Mouse (Mus musculus): ENCODE measurements around the gene Phgr1. TPM values are rescaled to one million over a fixed set of nuclear protein-coding genes. Genes with fewer than 3 reads are reported as not detected.

Phgr1 gene
- polyA plus RNA-seq, 1 experiment from 2014 or later, result not detected

GRCm38 (mm10) chr2:118774536-118774935 lies 2.0 kb downstream of the Phgr1 start:
- no peaks in the 10 kb centered on the region for H3K27me3 ChIP-seq
- CTCF ChIA-PET, result no interaction called here
- POLR2A ChIA-PET, result no interaction called here
- ATAC-seq (no peak), DNase-seq (ENCODE audit: low read depth, low spot score) (no peak)
- in situ Hi-C loops (cut with MboI; ENCODE audit: low pct_unique_long_range_greater_than_20kb), result no loop called here
- no peak for TF ChIP-seq CTCF (IDR thresholded peaks at IDR 0.05)

- ATAC-seq, result no peak
- DNase-seq (ENCODE audit: low read depth, low spot score), result no peak
- ChIA-PET CTCF (no interaction called here), POLR2A (interaction anchor here (0.8 kb wide), 1 partner anchor 46 kb away, joined by 3 read pairs; no protein-coding TSS in a partner anchor)
- no peak for TF ChIP-seq CTCF (IDR thresholded peaks at IDR 0.05)
- in situ Hi-C loops (cut with MboI; ENCODE audit: low pct_unique_long_range_greater_than_20kb), result loop anchor here (25.0 kb wide), 1 partner anchor 212 kb away; no protein-coding TSS in a partner anchor
- no peaks in the 10 kb centered on the region for H3K27me3 ChIP-seq
Observed at GRCm38 (mm10) chr2:118775396-118775795, 2.8 kb downstream of the Phgr1 start.

- CTCF ChIA-PET, result no interaction called here
- no peak for ATAC-seq
Observed at GRCm38 (mm10) chr2:118775846-118776245, 3.3 kb downstream of the Phgr1 start.

GRCm38 (mm10) chr2:118776295-118776694 lies 3.7 kb downstream of the Phgr1 start:
- CTCF ChIA-PET, result interaction anchor here (0.8 kb wide), 1 partner anchor 12 kb away, joined by 3 read pairs; no protein-coding TSS in a partner anchor
- ATAC-seq (no peak), DNase-seq (ENCODE audit: low read depth, low spot score) (no peak)
- POLR2A ChIA-PET, result interaction anchor here (0.9 kb wide), 1 partner anchor 82 kb away, joined by 3 read pairs; no protein-coding TSS in a partner anchor
- in situ Hi-C loops (cut with MboI; ENCODE audit: low pct_unique_long_range_greater_than_20kb), result loop anchor here (25.0 kb wide), 1 partner anchor 211 kb away; no protein-coding TSS in a partner anchor
- H3K27me3 ChIP-seq, result no peaks in the 10 kb centered on the region
- TF ChIP-seq CTCF (IDR thresholded peaks at IDR 0.05), result no peak

More at GRCm38 (mm10) chr2:118775846-118776245, 3.3 kb downstream of the Phgr1 start:
- no peak for DNase-seq (ENCODE audit: low read depth, low spot score)
- H3K27me3 ChIP-seq, result no peaks in the 10 kb centered on the region
- POLR2A ChIA-PET, result interaction anchor here (0.9 kb wide), 1 partner anchor 83 kb away, joined by 3 read pairs; no protein-coding TSS in a partner anchor
- no peak for TF ChIP-seq CTCF (IDR thresholded peaks at IDR 0.05)
- in situ Hi-C loops (cut with MboI; ENCODE audit: low pct_unique_long_range_greater_than_20kb), result loop anchor here (25.0 kb wide), 1 partner anchor 211 kb away; no protein-coding TSS in a partner anchor

GRCm38 (mm10) chr2:118778418-118778817 lies 5.8 kb downstream of the Phgr1 start:
- TF ChIP-seq CTCF (IDR thresholded peaks at IDR 0.05), result no peak
- ChIA-PET POLR2A (no interaction called here), CTCF (interaction anchor here (1.5 kb wide), 1 partner anchor 42 kb away, joined by 4 read pairs; no protein-coding TSS in a partner anchor)
- in situ Hi-C loops (cut with MboI; ENCODE audit: low pct_unique_long_range_greater_than_20kb), result loop anchor here (25.0 kb wide), 1 partner anchor 209 kb away; no protein-coding TSS in a partner anchor
- DNase-seq (ENCODE audit: low read depth, low spot score), result no peak
- no peaks in the 10 kb centered on the region for H3K27me3 ChIP-seq
- ATAC-seq, result no peak

GRCm38 (mm10) chr2:118779065-118779464 lies 6.5 kb downstream of the Phgr1 start:
- POLR2A ChIA-PET, result interaction anchor here (1.3 kb wide), 1 partner anchor 15 kb away, joined by 7 read pairs; no protein-coding TSS in a partner anchor
- in situ Hi-C loops (cut with MboI; ENCODE audit: low pct_unique_long_range_greater_than_20kb), result loop anchor here (25.0 kb wide), 1 partner anchor 208 kb away; no protein-coding TSS in a partner anchor
- ATAC-seq, result no peak
- CTCF ChIA-PET, result interaction anchor here (0.8 to 1.7 kb wide), 5 partner anchors 15 to 104 kb away, joined by 3 to 6 read pairs (median 3); no protein-coding TSS in a partner anchor
- DNase-seq (ENCODE audit: low read depth, low spot score), result no peak
- no peak for TF ChIP-seq CTCF (IDR thresholded peaks at IDR 0.05)
- H3K27me3 ChIP-seq, result no peaks in the 10 kb centered on the region

- in situ Hi-C loops (cut with MboI; ENCODE audit: low pct_unique_long_range_greater_than_20kb), result loop anchor here (25.0 kb wide), 1 partner anchor 208 kb away; no protein-coding TSS in a partner anchor
- no peaks in the 10 kb centered on the region for H3K27me3 ChIP-seq
- DNase-seq (ENCODE audit: low read depth, low spot score) (no peak), ATAC-seq (peak; percentile 65)
- ChIA-PET CTCF (interaction anchor here (0.7 to 1.7 kb wide), 6 partner anchors 16 to 142 kb away, joined by 3 to 6 read pairs (median 3); no protein-coding TSS in a partner anchor), POLR2A (interaction anchor here (1.3 kb wide), 1 partner anchor 16 kb away, joined by 7 read pairs; no protein-coding TSS in a partner anchor)
- no peak for TF ChIP-seq CTCF (IDR thresholded peaks at IDR 0.05)
Observed at GRCm38 (mm10) chr2:118779504-118780480, 7.2 kb downstream of the Phgr1 start, which contains the start of gene Disp2. Gene Disp2 (plus strand): TSS chr2:118779719.

GRCm38 (mm10) chr2:118781115-118781514 lies 8.5 kb downstream of the Phgr1 start:
- POLR2A ChIA-PET, result no interaction called here
- CTCF ChIA-PET, result no interaction called here
- in situ Hi-C loops (cut with MboI; ENCODE audit: low pct_unique_long_range_greater_than_20kb), result loop anchor here (25.0 kb wide), 1 partner anchor 206 kb away; no protein-coding TSS in a partner anchor
- TF ChIP-seq CTCF (IDR thresholded peaks at IDR 0.05), result no peak
- no peak for ATAC-seq
- DNase-seq (ENCODE audit: low read depth, low spot score), result no peak
- H3K27me3 ChIP-seq, result peaks cover 4% of the 10 kb centered on the region

- POLR2A ChIA-PET, result no interaction called here
- DNase-seq (ENCODE audit: low read depth, low spot score) (no peak), ATAC-seq (no peak)
- peaks cover 5% of the 10 kb centered on the region for H3K27me3 ChIP-seq
- CTCF ChIA-PET, result interaction anchor here (1.6 kb wide), 1 partner anchor 18 kb away, joined by 3 read pairs; no protein-coding TSS in a partner anchor
- no peak for TF ChIP-seq CTCF (IDR thresholded peaks at IDR 0.05)
- in situ Hi-C loops (cut with MboI; ENCODE audit: low pct_unique_long_range_greater_than_20kb), result loop anchor here (25.0 kb wide), 1 partner anchor 205 kb away; no protein-coding TSS in a partner anchor
Observed at GRCm38 (mm10) chr2:118782303-118782702, 9.7 kb downstream of the Phgr1 start.

- peaks cover 8% of the 10 kb centered on the region for H3K27me3 ChIP-seq
- POLR2A ChIA-PET, result no interaction called here
- CTCF ChIA-PET, result interaction anchor here (1.6 kb wide), 1 partner anchor 19 kb away, joined by 3 read pairs; no protein-coding TSS in a partner anchor
- no peak for TF ChIP-seq CTCF (IDR thresholded peaks at IDR 0.05)
- in situ Hi-C loops (cut with MboI; ENCODE audit: low pct_unique_long_range_greater_than_20kb), result loop anchor here (25.0 kb wide), 1 partner anchor 204 kb away; no protein-coding TSS in a partner anchor
- DNase-seq (ENCODE audit: low read depth, low spot score), result no peak
- no peak for ATAC-seq
Observed at GRCm38 (mm10) chr2:118783093-118783492, 10.5 kb downstream of the Phgr1 start.
